Mouse (Mus musculus): Measurements from ENCODE around the gene Prss57. TPM values are rescaled to one million over a fixed set of nuclear protein-coding genes. Genes with fewer than 3 reads are reported as not detected.

Prss57 gene
- polyA plus RNA-seq, 1 experiment from 2014 or later = 7.1 TPM

DNA sequence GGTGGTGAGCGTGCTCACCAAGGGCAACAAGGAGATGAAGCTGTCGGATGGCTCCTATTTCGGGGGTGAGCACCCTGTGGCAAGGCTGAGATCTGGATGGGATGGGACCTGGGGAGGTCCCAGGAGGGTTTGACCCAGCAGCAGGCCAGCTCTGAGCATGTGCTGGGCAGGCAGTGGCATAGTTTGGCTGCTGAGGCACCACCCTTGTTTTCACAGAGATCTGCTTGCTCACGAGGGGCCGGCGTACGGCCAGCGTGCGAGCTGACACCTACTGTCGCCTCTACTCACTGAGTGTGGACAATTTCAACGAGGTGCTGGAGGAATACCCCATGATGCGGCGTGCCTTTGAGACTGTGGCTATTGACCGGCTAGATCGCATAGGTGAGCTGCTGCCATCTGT lies 56.9 kb downstream of the Prss57 start:
- H3K9me3 ChIP-seq (replicated peaks) = no peaks in the 10 kb centered on the region
- H3K4me3 ChIP-seq (replicated peaks) = no peak overlapping the region
- 90% methylated on average over 15 of the region's 15 CpGs for WGBS (ENCODE audit: insufficient replicate concordance)
- no peak overlapping the region for H3K9ac ChIP-seq
- 0 out of 2 replicates have a peak, but pooled peaks cover 4% of the 10 kb centered on the region for H3K4me1 ChIP-seq (replicated peaks)
- H3K4me2 ChIP-seq = no peak overlapping the region
- ATAC-seq (ENCODE audit: insufficient read depth) = no peak
- H3K27me3 ChIP-seq = 0 out of 2 replicates have a peak, but pooled peaks cover 1% of the 10 kb centered on the region
- no peak overlapping the region for H3K27ac ChIP-seq (replicated peaks)
- peaks cover 39% of the 10 kb centered on the region for H3K36me3 ChIP-seq (replicated peaks)

DNA sequence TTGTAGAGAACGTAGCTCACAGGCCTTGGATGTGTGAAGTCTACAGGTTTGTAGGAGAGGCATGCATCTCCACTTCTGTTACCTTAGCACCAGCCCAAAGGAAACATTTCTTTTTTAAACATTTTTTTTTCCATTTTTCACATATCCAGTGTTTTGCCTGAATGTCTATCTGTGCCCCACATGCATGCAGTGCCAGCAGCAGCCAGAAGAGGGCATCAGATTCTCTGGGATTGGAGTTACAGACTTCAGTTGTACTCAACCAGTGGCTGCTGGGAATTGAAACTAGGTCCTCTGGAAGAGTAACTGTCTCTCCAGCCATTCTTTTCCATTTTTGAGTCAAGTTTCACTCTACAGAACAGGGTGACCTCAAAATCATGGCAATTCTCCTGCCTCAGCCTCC lies 58.3 kb downstream of the Prss57 start:
- no peak overlapping the region for H3K4me2 ChIP-seq
- no peak overlapping the region for H3K4me3 ChIP-seq (replicated peaks)
- no peak for ATAC-seq (ENCODE audit: insufficient read depth)
- no peaks in the 10 kb centered on the region for H3K9me3 ChIP-seq (replicated peaks)
- 0 out of 2 replicates have a peak, but pooled peaks cover 4% of the 10 kb centered on the region for H3K4me1 ChIP-seq (replicated peaks)
- H3K36me3 ChIP-seq (replicated peaks) = peaks cover 26% of the 10 kb centered on the region
- no peak overlapping the region for H3K27ac ChIP-seq (replicated peaks)
- H3K27me3 ChIP-seq = peaks cover 13% of the 10 kb centered on the region; the same call in 1 of the 2 replicates
- 74% methylated on average over 1 of the region's 1 CpGs for WGBS (ENCODE audit: insufficient replicate concordance)
- no peak overlapping the region for H3K9ac ChIP-seq

Other genes starting within 250 kb of the Prss57 start
- gene Mier2, start 235.8 kb downstream of the Prss57 start, polyA plus RNA-seq (2015; fragmentation: Nextera tagmentation; extraction: Ambion mirVana) = 9.9 and 13.3 TPM in 2 replicates
- gene Theg, start 203.6 kb downstream of the Prss57 start, polyA plus RNA-seq (2015; fragmentation: Nextera tagmentation; extraction: Ambion mirVana) = not detected in 2 replicates
- not detected in 2 replicates for gene C2cd4c, start 176.9 kb downstream of the Prss57 start, polyA plus RNA-seq (2015; fragmentation: Nextera tagmentation; extraction: Ambion mirVana)
- 0.08 and 0.10 TPM in 2 replicates for gene Shc2, start 153.0 kb downstream of the Prss57 start, polyA plus RNA-seq (2015; fragmentation: Nextera tagmentation; extraction: Ambion mirVana)
- not detected in 2 replicates for gene Odf3l2, start 145.2 kb downstream of the Prss57 start, polyA plus RNA-seq (2015; fragmentation: Nextera tagmentation; extraction: Ambion mirVana)
- 0.26 TPM in 1 of 2 replicates, not detected in the other for gene Madcam1, start 126.4 kb downstream of the Prss57 start, polyA plus RNA-seq (2015; fragmentation: Nextera tagmentation; extraction: Ambion mirVana)
- gene Tpgs1, start 121.6 kb downstream of the Prss57 start, polyA plus RNA-seq (2015; fragmentation: Nextera tagmentation; extraction: Ambion mirVana) = 21.4 and 23.1 TPM in 2 replicates
- gene Cdc34, start 108.8 kb downstream of the Prss57 start, polyA plus RNA-seq (2015; fragmentation: Nextera tagmentation; extraction: Ambion mirVana) = 105 and 107 TPM in 2 replicates
- 0.15 and 0.37 TPM in 2 replicates for gene Gzmm, start 101.9 kb downstream of the Prss57 start, polyA plus RNA-seq (2015; fragmentation: Nextera tagmentation; extraction: Ambion mirVana)
- 980 and 1,043 TPM in 2 replicates for gene Bsg, start 86.5 kb downstream of the Prss57 start, polyA plus RNA-seq (2015; fragmentation: Nextera tagmentation; extraction: Ambion mirVana)
- gene Hcn2, start 74.3 kb downstream of the Prss57 start, polyA plus RNA-seq (2015; fragmentation: Nextera tagmentation; extraction: Ambion mirVana) = 0.02 TPM in 1 of 2 replicates, not detected in the other
- 15.6 and 17.7 TPM in 2 replicates for gene Polrmt, start 44.4 kb downstream of the Prss57 start, polyA plus RNA-seq (2015; fragmentation: Nextera tagmentation; extraction: Ambion mirVana)
- gene Fgf22, start 35.9 kb downstream of the Prss57 start, polyA plus RNA-seq (2015; fragmentation: Nextera tagmentation; extraction: Ambion mirVana) = 0.07 TPM in 1 of 2 replicates, not detected in the other
- gene Rnf126, start 24.0 kb downstream of the Prss57 start, polyA plus RNA-seq (2015; fragmentation: Nextera tagmentation; extraction: Ambion mirVana) = 39.6 and 42.0 TPM in 2 replicates
- gene Fstl3, start 13.7 kb downstream of the Prss57 start, polyA plus RNA-seq (2015; fragmentation: Nextera tagmentation; extraction: Ambion mirVana) = 0.71 and 1.0 TPM in 2 replicates
- gene Palm, start 2.6 kb upstream of the Prss57 start, polyA plus RNA-seq (2015; fragmentation: Nextera tagmentation; extraction: Ambion mirVana) = 8.8 and 9.2 TPM in 2 replicates
- 0.50 TPM in 2 replicates for gene Misp, start 30.0 kb upstream of the Prss57 start, polyA plus RNA-seq (2015; fragmentation: Nextera tagmentation; extraction: Ambion mirVana)
- gene Ptbp1, start 63.5 kb upstream of the Prss57 start, polyA plus RNA-seq (2015; fragmentation: Nextera tagmentation; extraction: Ambion mirVana) = 120 and 133 TPM in 2 replicates
- 112 and 131 TPM in 2 replicates for gene Prtn3, start 83.5 kb upstream of the Prss57 start, polyA plus RNA-seq (2015; fragmentation: Nextera tagmentation; extraction: Ambion mirVana)
- gene Plppr3, start 83.7 kb upstream of the Prss57 start, polyA plus RNA-seq (2015; fragmentation: Nextera tagmentation; extraction: Ambion mirVana) = 5.8 and 6.1 TPM in 2 replicates
- gene Elane, start 95.3 kb upstream of the Prss57 start, polyA plus RNA-seq (2015; fragmentation: Nextera tagmentation; extraction: Ambion mirVana) = 211 and 227 TPM in 2 replicates
- not detected in 2 replicates for gene Cfd, start 99.9 kb upstream of the Prss57 start, polyA plus RNA-seq (2015; fragmentation: Nextera tagmentation; extraction: Ambion mirVana)
- gene Med16, start 118.0 kb upstream of the Prss57 start, polyA plus RNA-seq (2015; fragmentation: Nextera tagmentation; extraction: Ambion mirVana) = 16.4 and 18.0 TPM in 2 replicates
- not detected in 2 replicates for gene Gm26602, start 119.9 kb upstream of the Prss57 start, polyA plus RNA-seq (2015; fragmentation: Nextera tagmentation; extraction: Ambion mirVana)
- 0.32 and 0.37 TPM in 2 replicates for gene Kiss1r, start 126.0 kb upstream of the Prss57 start, polyA plus RNA-seq (2015; fragmentation: Nextera tagmentation; extraction: Ambion mirVana)
- gene R3hdm4, start 130.2 kb upstream of the Prss57 start, polyA plus RNA-seq (2015; fragmentation: Nextera tagmentation; extraction: Ambion mirVana) = 52.4 and 55.6 TPM in 2 replicates
- 6.1 and 7.4 TPM in 2 replicates for gene Arid3a, start 136.1 kb upstream of the Prss57 start, polyA plus RNA-seq (2015; fragmentation: Nextera tagmentation; extraction: Ambion mirVana)
- gene Wdr18, start 169.2 kb upstream of the Prss57 start, polyA plus RNA-seq (2015; fragmentation: Nextera tagmentation; extraction: Ambion mirVana) = 46.3 and 48.4 TPM in 2 replicates
- gene Grin3b, start 179.8 kb upstream of the Prss57 start, polyA plus RNA-seq (2015; fragmentation: Nextera tagmentation; extraction: Ambion mirVana) = 0.10 TPM in 1 of 2 replicates, not detected in the other
- gene Tmem259, start 193.4 kb upstream of the Prss57 start, polyA plus RNA-seq (2015; fragmentation: Nextera tagmentation; extraction: Ambion mirVana) = 8.4 and 11.0 TPM in 2 replicates
- gene Cnn2, start 197.6 kb upstream of the Prss57 start, polyA plus RNA-seq (2015; fragmentation: Nextera tagmentation; extraction: Ambion mirVana) = 44.5 and 45.5 TPM in 2 replicates
- gene Abca7, start 205.5 kb upstream of the Prss57 start, polyA plus RNA-seq (2015; fragmentation: Nextera tagmentation; extraction: Ambion mirVana) = 7.5 and 9.0 TPM in 2 replicates
- gene Arhgap45, start 225.7 kb upstream of the Prss57 start, polyA plus RNA-seq (2015; fragmentation: Nextera tagmentation; extraction: Ambion mirVana) = 15.7 and 18.2 TPM in 2 replicates
- 81.3 and 84.4 TPM in 2 replicates for gene Polr2e, start 248.8 kb upstream of the Prss57 start, polyA plus RNA-seq (2015; fragmentation: Nextera tagmentation; extraction: Ambion mirVana)